Mouse (Mus musculus) spleen, adult 18-20 months (tissue): Measurements from ENCODE around the gene Plod3.
A peak's percentile ranks its signal among the peaks of the same experiment; 100 is the strongest.

Experiments
- DNase-seq, 2 experiments: peaks; one replicate each; pipeline ENCODE4 v3.0.0; 2022; ENCODE audit warnings: mixed read lengths in 2 of 2

The Plod3 gene

GRCm38 (mm10) chr5:137028561-137029272 is 41.9 kb downstream of the Plod3 start:
- DNase-seq = no peak

GRCm38 (mm10) chr5:137029273-137029585 is 42.4 kb downstream of the Plod3 start:
- no peak for DNase-seq

- peak; percentile 84 to 92 for DNase-seq
These were observed 43.0 kb downstream of the Plod3 start for GRCm38 (mm10) chr5:137029643-137030415.

GRCm38 (mm10) chr5:137030416-137030810 is 43.6 kb downstream of the Plod3 start:
- DNase-seq = no peak

- DNase-seq = no peak
These were observed 44.5 kb downstream of the Plod3 start for GRCm38 (mm10) chr5:137031076-137032032.

- DNase-seq = peak in 1 of 2 experiments; percentile 8
These were observed 45.2 kb downstream of the Plod3 start for GRCm38 (mm10) chr5:137032033-137032421.

- DNase-seq = peak; percentile 75 to 81
These were observed 45.8 kb downstream of the Plod3 start for GRCm38 (mm10) chr5:137032641-137033074.

GRCm38 (mm10) chr5:137036211-137036610 is 49.4 kb downstream of the Plod3 start:
- no peak for DNase-seq

- DNase-seq = no peak
These were observed 52.6 kb downstream of the Plod3 start for GRCm38 (mm10) chr5:137039453-137039852.

- DNase-seq = no peak
These were observed 54.6 kb downstream of the Plod3 start for GRCm38 (mm10) chr5:137041442-137041841.

- DNase-seq = no peak
These were observed 57.2 kb downstream of the Plod3 start for GRCm38 (mm10) chr5:137043997-137044396.

- peak; percentile 90 to 92 for DNase-seq
These were observed 58.8 kb downstream of the Plod3 start, which contains the start of gene Ap1s1 for GRCm38 (mm10) chr5:137045402-137046323. Gene Ap1s1 (minus strand): TSS chr5:137046135.
